Mouse (Mus musculus) midbrain, embryonic 13.5 days (tissue): ENCODE measurements around the gene Cenpo. TPM values are rescaled to one million over a fixed set of nuclear protein-coding genes. Genes with fewer than 3 reads are reported as not detected.

Experiments used
- ATAC-seq: fragments of 200-750 bp; cut with Nextera tagmentation; 2 replicates; pipeline ENCODE4 v1.8.0; 2017; ENCODE audit warnings: mild to moderate bottlenecking, moderate TSS enrichment, moderate library complexity
- H3K27ac ChIP-seq: fragments of 300-500 bp; sonication (generic); 2 replicates; pipeline ENCODE4 v1.5.1; 2015; ENCODE audit warnings: inconsistent platforms, mild to moderate bottlenecking, moderate library complexity
- H3K27me3 ChIP-seq: fragments of 300-500 bp; sonication (generic); 2 replicates; pipeline ENCODE4 v1.6.1; 2015; ENCODE audit warnings: mild to moderate bottlenecking, inconsistent platforms
- H3K36me3 ChIP-seq: fragments of 300-500 bp; sonication (generic); 2 replicates; pipeline ENCODE4 v1.6.1; 2015; ENCODE audit warnings: mild to moderate bottlenecking, inconsistent platforms
- H3K4me1 ChIP-seq: fragments of 300-500 bp; sonication (generic); replicated peaks from 2 replicates; pipeline ENCODE4 v1.6.1; 2015; ENCODE audit warnings: inconsistent platforms
- H3K4me2 ChIP-seq: fragments of 300-500 bp; sonication (generic); replicated peaks from 2 replicates; pipeline ENCODE4 v1.6.1; 2015; ENCODE audit warnings: moderate library complexity, mild to moderate bottlenecking, inconsistent platforms
- H3K4me3 ChIP-seq: fragments of 300-500 bp; sonication (generic); replicated peaks from 2 replicates; pipeline ENCODE4 v1.5.1; 2015; ENCODE audit warnings: mild to moderate bottlenecking, inconsistent platforms
- H3K9ac ChIP-seq: fragments of 300-500 bp; sonication (generic); replicated peaks from 2 replicates; pipeline ENCODE4 v1.6.1; 2015; ENCODE audit warnings: mild to moderate bottlenecking, inconsistent platforms
- H3K9me3 ChIP-seq: fragments of 300-500 bp; sonication (generic); 2 replicates; pipeline ENCODE4 v1.6.1; 2016; ENCODE audit warnings: mild to moderate bottlenecking, inconsistent platforms
- WGBS: fragments of 180-500 bp; shearing (Covaris S2); methylation state at CpG from one replicate; pipeline ENCODE4 v1.1.7; 2015; 5-methylcytosine and 5-hydroxymethylcytosine counted together
- polyA plus RNA-seq: library from polyadenylated mRNA; unstranded; fragments of >200 nt; fragmentation: Nextera tagmentation; extraction: Ambion mirVana; gene quantifications from 2 replicates; pipeline ENCODE4 v1.2.1, GENCODE M21; 2015

Gene Cenpo
- polyA plus RNA-seq, 1 experiment from 2014 or later, result 13.1 TPM

GRCm38 (mm10) chr12:4166970-4167369, 67.1 kb downstream of the Cenpo start:
- Histone ChIP-seq H3K4me1 (no peaks in the 10 kb centered on the region), H3K27me3 (no peaks in the 10 kb centered on the region), H3K9ac (no peak overlapping the region), H3K9me3 (no peaks in the 10 kb centered on the region), H3K27ac (no peak overlapping the region), H3K4me3 (no peak overlapping the region), H3K36me3 (no peaks in the 10 kb centered on the region), H3K4me2 (no peak overlapping the region)
- WGBS, result 66% methylated on average over 3 of the region's 3 CpGs
- ATAC-seq, result no peak

DNA sequence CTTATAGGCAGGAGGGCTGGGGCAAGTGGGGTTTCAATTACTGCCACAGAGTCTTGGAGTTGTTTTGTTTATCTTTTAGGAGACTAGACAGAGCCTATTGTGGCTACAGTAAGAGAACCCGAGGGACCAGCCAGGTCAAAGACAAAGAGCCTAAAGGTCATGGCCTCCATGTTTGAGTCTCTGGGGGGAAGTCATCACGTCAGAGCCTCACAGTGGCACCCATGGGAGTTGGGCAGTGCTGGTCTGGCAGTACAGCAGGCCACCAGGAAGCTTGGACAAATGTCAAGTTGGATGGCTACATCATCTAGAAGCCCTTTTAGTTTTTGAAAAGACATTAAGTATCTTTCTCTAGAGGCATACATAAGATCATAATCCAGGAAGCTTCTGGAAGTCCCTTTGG, 71.2 kb downstream of the Cenpo start:
- H3K9ac ChIP-seq, result no peak overlapping the region
- H3K27me3 ChIP-seq, result no peaks in the 10 kb centered on the region
- no peak overlapping the region for H3K4me3 ChIP-seq
- no peaks in the 10 kb centered on the region for H3K4me1 ChIP-seq
- ATAC-seq, result no peak
- 49% methylated on average over 2 of the region's 2 CpGs for WGBS
- no peak overlapping the region for H3K4me2 ChIP-seq
- no peak overlapping the region for H3K27ac ChIP-seq
- H3K36me3 ChIP-seq, result no peaks in the 10 kb centered on the region
- no peaks in the 10 kb centered on the region for H3K9me3 ChIP-seq

- Histone ChIP-seq H3K36me3 (no peaks in the 10 kb centered on the region), H3K9ac (no peak overlapping the region), H3K4me2 (no peak overlapping the region), H3K27me3 (no peaks in the 10 kb centered on the region), H3K27ac (no peak overlapping the region), H3K4me1 (no peaks in the 10 kb centered on the region), H3K4me3 (no peak overlapping the region), H3K9me3 (no peaks in the 10 kb centered on the region)
- 77% methylated on average over 7 of the region's 7 CpGs for WGBS
- ATAC-seq, result no peak
Measured at GRCm38 (mm10) chr12:4160322-4160721, 73.8 kb downstream of the Cenpo start.

DNA sequence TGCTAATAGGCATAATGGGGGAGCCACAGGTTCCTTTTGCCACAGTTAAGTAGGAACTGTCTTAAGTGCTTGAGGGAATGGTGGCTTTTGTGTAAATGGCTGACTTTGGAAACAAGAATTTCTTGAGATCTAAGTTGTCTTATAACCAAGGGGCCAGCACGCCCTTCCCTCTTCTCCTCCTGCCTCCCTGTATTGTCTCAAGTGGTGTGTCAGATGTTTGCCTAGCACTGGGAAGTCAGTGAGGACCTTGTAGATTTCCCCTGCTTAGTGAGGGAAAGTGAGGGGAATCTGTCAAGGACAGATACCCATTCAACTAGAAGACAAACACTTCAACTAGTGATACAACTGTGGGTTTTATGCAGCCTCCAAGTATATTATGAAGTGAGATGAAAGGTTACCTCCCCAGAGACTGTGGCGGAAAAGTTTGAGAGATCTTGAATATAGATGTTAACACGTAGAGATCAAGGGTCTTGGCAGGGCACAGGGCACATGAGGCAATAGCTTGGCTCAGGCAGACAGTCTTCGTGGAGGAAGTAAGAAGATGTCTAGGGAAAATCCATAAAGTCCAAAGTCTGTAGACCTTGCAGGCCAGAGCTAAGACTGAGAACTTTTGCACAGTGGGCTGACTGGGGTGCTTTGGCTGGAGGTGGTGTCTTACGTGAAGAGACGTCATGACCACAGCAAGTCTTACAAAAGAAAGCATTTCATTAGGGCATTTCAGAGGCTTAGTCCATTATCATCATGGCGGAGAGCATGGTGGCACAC, 75.0 kb downstream of the Cenpo start:
- Histone ChIP-seq H3K4me3 (no peak overlapping the region), H3K9me3 (no peaks in the 10 kb centered on the region), H3K27ac (no peak overlapping the region), H3K4me1 (no peaks in the 10 kb centered on the region), H3K9ac (no peak overlapping the region), H3K4me2 (no peak overlapping the region), H3K27me3 (no peaks in the 10 kb centered on the region), H3K36me3 (no peaks in the 10 kb centered on the region)
- no peak for ATAC-seq
- 91% methylated on average over 7 of the region's 7 CpGs for WGBS

- no peak overlapping the region for H3K9ac ChIP-seq
- H3K27me3 ChIP-seq, result no peaks in the 10 kb centered on the region
- no peaks in the 10 kb centered on the region for H3K9me3 ChIP-seq
- no peaks in the 10 kb centered on the region for H3K4me1 ChIP-seq
- WGBS, result 88% methylated on average over 3 of the region's 3 CpGs
- H3K36me3 ChIP-seq, result no peaks in the 10 kb centered on the region
- no peak overlapping the region for H3K27ac ChIP-seq
- ATAC-seq, result no peak
- no peak overlapping the region for H3K4me3 ChIP-seq
- no peak overlapping the region for H3K4me2 ChIP-seq
Measured at GRCm38 (mm10) chr12:4158179-4158578, 75.9 kb downstream of the Cenpo start.

DNA sequence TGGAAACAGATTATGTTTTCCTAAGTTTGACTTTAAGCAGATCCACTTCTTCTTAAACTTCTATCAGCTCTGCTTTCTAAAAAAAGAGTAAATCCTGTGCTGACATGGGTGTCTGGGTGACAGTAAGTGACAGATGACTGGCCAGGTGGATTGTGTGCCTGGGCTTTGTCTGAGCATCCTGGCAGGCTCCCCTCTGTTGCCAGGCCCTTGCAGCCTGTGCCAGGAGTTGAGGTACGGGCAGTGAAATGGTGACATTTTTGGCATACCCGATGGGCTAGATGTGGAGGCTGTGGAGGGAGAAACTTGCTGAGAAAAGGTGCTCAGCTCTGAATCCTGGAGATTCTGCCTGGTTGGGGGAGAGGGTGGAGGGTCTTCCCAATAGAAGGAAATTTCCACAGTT, 76.6 kb downstream of the Cenpo start:
- Histone ChIP-seq H3K4me1 (no peaks in the 10 kb centered on the region), H3K36me3 (no peaks in the 10 kb centered on the region), H3K27me3 (no peaks in the 10 kb centered on the region), H3K9me3 (no peaks in the 10 kb centered on the region), H3K27ac (no peak overlapping the region), H3K9ac (no peak overlapping the region), H3K4me3 (no peak overlapping the region), H3K4me2 (no peak overlapping the region)
- WGBS, result 87% methylated on average over 2 of the region's 2 CpGs
- ATAC-seq, result no peak

DNA sequence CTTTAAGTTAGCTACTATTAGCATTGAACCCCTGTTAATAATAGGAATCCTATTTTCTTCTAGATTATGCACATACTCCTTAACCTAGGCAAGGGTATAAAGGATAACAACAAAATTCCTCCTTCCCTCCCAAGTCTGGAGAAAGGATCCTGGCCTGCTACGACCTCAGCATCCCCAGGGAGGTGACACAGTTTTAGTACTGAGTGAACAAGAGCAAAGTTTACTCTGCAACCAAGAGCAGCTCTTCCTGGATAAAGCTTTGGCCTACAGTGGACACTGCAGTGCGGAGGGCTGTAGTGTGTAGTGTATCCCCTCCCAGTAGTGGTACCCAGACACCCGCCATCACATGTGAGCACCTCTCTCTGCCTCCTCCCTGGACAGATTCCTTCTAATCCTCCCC, 82.1 kb downstream of the Cenpo start:
- H3K9me3 ChIP-seq, result no peaks in the 10 kb centered on the region
- H3K9ac ChIP-seq, result no peak overlapping the region
- no peaks in the 10 kb centered on the region for H3K27me3 ChIP-seq
- ATAC-seq, result no peak
- H3K4me3 ChIP-seq, result no peak overlapping the region
- 94% methylated on average over 3 of the region's 3 CpGs for WGBS
- H3K36me3 ChIP-seq, result no peaks in the 10 kb centered on the region
- H3K4me1 ChIP-seq, result no peaks in the 10 kb centered on the region
- no peak overlapping the region for H3K4me2 ChIP-seq
- no peak overlapping the region for H3K27ac ChIP-seq

DNA sequence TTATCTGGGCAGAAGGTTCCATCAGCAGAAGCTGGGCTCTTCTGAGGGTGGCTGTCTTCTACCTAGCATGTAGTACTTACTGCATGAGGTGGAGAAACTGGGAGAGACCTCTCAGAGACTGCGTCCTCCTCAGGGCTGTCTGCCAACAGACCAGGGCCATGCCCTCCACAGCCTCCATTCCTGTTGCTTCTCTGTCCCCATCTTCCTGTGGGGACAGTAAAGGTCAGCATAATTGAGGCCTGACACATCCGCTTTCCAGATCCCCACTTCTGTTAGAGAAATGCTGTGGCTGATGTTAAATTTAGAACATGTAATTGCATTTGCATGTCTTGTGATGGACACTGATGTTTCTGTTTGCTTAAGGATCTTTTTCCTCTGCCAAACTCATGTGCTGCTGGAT, 83.2 kb downstream of the Cenpo start:
- H3K4me2 ChIP-seq, result no peak overlapping the region
- 94% methylated on average over 2 of the region's 2 CpGs for WGBS
- no peak overlapping the region for H3K27ac ChIP-seq
- H3K4me3 ChIP-seq, result no peak overlapping the region
- H3K9ac ChIP-seq, result no peak overlapping the region
- ATAC-seq, result no peak
- H3K36me3 ChIP-seq, result no peaks in the 10 kb centered on the region
- H3K27me3 ChIP-seq, result no peaks in the 10 kb centered on the region
- no peaks in the 10 kb centered on the region for H3K4me1 ChIP-seq
- H3K9me3 ChIP-seq, result no peaks in the 10 kb centered on the region

Other genes starting within 250 kb of the Cenpo start
- 37.9 and 41.5 TPM in 2 replicates for gene Efr3b, start 195.4 kb downstream of the Cenpo start, polyA plus RNA-seq
- gene Dnajc27, start 151.7 kb downstream of the Cenpo start, polyA plus RNA-seq, result 15.0 and 15.4 TPM in 2 replicates
- 4.8 and 5.8 TPM in 2 replicates for gene Adcy3, start 101.2 kb downstream of the Cenpo start, polyA plus RNA-seq
- gene Ptrhd1, start 267 bp downstream of the Cenpo start, polyA plus RNA-seq, result 5.3 and 5.6 TPM in 2 replicates
- gene Ncoa1, start 242.9 kb upstream of the Cenpo start, polyA plus RNA-seq, result 9.1 and 9.2 TPM in 2 replicates